Mouse (Mus musculus): ENCODE data around the gene Gm37240.
"Not testable (repeated sequence)": the region's sequence is repeated elsewhere in the genome, so short reads cannot be mapped to it uniquely, and the experiment has no call there.

The Gm37240 gene

GRCm38 (mm10) chr3:84685662-84686293 is 1201.5 kb downstream of the Gm37240 start:
- DNase-seq (ENCODE audit: inconsistent ontology term), result no peak

GRCm38 (mm10) chr3:84683788-84684187 is 1203.5 kb downstream of the Gm37240 start:
- DNase-seq (ENCODE audit: inconsistent ontology term), result no peak

GRCm38 (mm10) chr3:84681699-84682098 is 1205.6 kb downstream of the Gm37240 start:
- no peak for DNase-seq (ENCODE audit: inconsistent ontology term)

- DNase-seq (ENCODE audit: inconsistent ontology term), result no peak
Observed at GRCm38 (mm10) chr3:84680062-84680461, 1207.3 kb downstream of the Gm37240 start.

GRCm38 (mm10) chr3:84679542-84679941 is 1207.8 kb downstream of the Gm37240 start:
- DNase-seq (ENCODE audit: inconsistent ontology term), result no peak

GRCm38 (mm10) chr3:84678891-84679290 is 1208.4 kb downstream of the Gm37240 start:
- DNase-seq (ENCODE audit: inconsistent ontology term), result no peak

GRCm38 (mm10) chr3:84675710-84676109 is 1211.6 kb downstream of the Gm37240 start:
- DNase-seq (ENCODE audit: inconsistent ontology term), result no peak

GRCm38 (mm10) chr3:84673552-84673951 is 1213.8 kb downstream of the Gm37240 start:
- no peak for DNase-seq (ENCODE audit: inconsistent ontology term)

- DNase-seq (ENCODE audit: inconsistent ontology term), result no peak
Observed at GRCm38 (mm10) chr3:84672136-84672535, 1215.2 kb downstream of the Gm37240 start.

GRCm38 (mm10) chr3:84668957-84669356 is 1218.4 kb downstream of the Gm37240 start:
- DNase-seq (ENCODE audit: inconsistent ontology term), result no peak

GRCm38 (mm10) chr3:84665255-84666073 is 1221.9 kb downstream of the Gm37240 start:
- DNase-seq (ENCODE audit: inconsistent ontology term), result peak; percentile 13

GRCm38 (mm10) chr3:84664686-84665085 is 1222.6 kb downstream of the Gm37240 start:
- DNase-seq (ENCODE audit: inconsistent ontology term), result no peak

- no peak for DNase-seq (ENCODE audit: inconsistent ontology term)
Observed at GRCm38 (mm10) chr3:84663858-84664257, 1223.5 kb downstream of the Gm37240 start.

GRCm38 (mm10) chr3:84663079-84663478 is 1224.2 kb downstream of the Gm37240 start:
- DNase-seq (ENCODE audit: inconsistent ontology term), result no peak

GRCm38 (mm10) chr3:84660380-84660779 is 1226.9 kb downstream of the Gm37240 start:
- DNase-seq (ENCODE audit: inconsistent ontology term), result no peak

- no peak for DNase-seq (ENCODE audit: inconsistent ontology term)
Observed at GRCm38 (mm10) chr3:84658872-84659271, 1228.4 kb downstream of the Gm37240 start.

GRCm38 (mm10) chr3:84658017-84658416 is 1229.3 kb downstream of the Gm37240 start:
- no peak for DNase-seq (ENCODE audit: inconsistent ontology term)

GRCm38 (mm10) chr3:84657240-84657639 is 1230.1 kb downstream of the Gm37240 start:
- DNase-seq (ENCODE audit: inconsistent ontology term), result no peak

- not testable (repeated sequence) for DNase-seq (ENCODE audit: inconsistent ontology term)
Observed at GRCm38 (mm10) chr3:84655785-84656150, 1231.5 kb downstream of the Gm37240 start.

- DNase-seq (ENCODE audit: inconsistent ontology term), result no peak
Observed at GRCm38 (mm10) chr3:84654900-84655784, 1232.2 kb downstream of the Gm37240 start.

- peak; percentile 51 for DNase-seq (ENCODE audit: inconsistent ontology term)
Observed at GRCm38 (mm10) chr3:84654246-84654826, 1233.0 kb downstream of the Gm37240 start.

Data from Muller cell, postnatal 12 days (primary cell).